Comparison of ENCODE assay signal across 21 mouse cellular contexts in the genomic region with DNA sequence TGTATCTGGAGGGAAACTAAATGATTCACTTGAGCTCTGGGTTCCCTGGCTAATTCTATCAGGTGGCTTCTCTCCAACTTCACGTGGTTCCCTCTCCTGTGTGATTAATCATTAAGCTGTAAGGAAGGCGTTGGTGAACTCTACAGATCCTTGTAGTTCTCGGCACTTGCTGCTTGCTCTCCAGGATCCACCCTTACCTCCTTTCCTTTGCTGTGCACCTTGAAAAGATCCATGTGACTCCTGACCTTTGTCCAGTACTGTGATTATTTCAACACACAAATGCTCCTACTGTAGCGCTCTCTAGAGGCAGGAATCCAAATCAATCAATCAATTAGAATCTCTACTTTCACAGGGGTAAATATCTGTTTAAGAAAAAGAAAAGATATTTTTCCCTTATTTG. TPM values are rescaled to one million over a fixed set of nuclear protein-coding genes. Genes with fewer than 3 reads are reported as not detected.
DNase-seq lines count a peak whose midpoint lies in the region; ATAC-seq and TF ChIP-seq lines count a peak whose summit lies in the region.
"Had no signal": no experiment of that assay in that cellular context is flagged by ENCODE, and none has a peak within 500 bp of the region (broad histone marks: within the 10 kb centered on the region; RNA-seq: fewer than 3 reads in every experiment).

No protein-coding gene starts in this region.

- peak; percentile 91 for ATAC-seq in intestine, embryonic 14.5 days (replicated peaks; ENCODE audit: low FRiP score, low TSS enrichment, low read depth)
- ATAC-seq in kidney, embryonic 14.5 days (ENCODE audit: low FRiP score, low TSS enrichment): 0 out of 2 replicates have a peak, but pooled peaks have one; percentile 64
- ATAC-seq: forebrain, embryonic 13.5 days; midbrain, embryonic 16.5 days had no signal

- no peak overlapping the region for H3K9ac ChIP-seq in intestine, embryonic 14.5 days (ENCODE audit: low read length)
- no peak overlapping the region for H3K9ac ChIP-seq in kidney, embryonic 14.5 days (ENCODE audit: low read depth, low read length)
- H3K9ac ChIP-seq: forebrain, embryonic 13.5 days; hindbrain, embryonic 13.5 days; limb, embryonic 13.5 days had no signal

- H3K27ac ChIP-seq in intestine, embryonic 14.5 days (ENCODE audit: low read depth): no peak overlapping the region
- no peak overlapping the region for H3K27ac ChIP-seq in kidney, embryonic 14.5 days (ENCODE audit: low read depth, low read length)
- H3K27ac ChIP-seq: forebrain, embryonic 13.5 days; hindbrain, embryonic 13.5 days; limb, embryonic 13.5 days had no signal

- no peak overlapping the region for H3K4me3 ChIP-seq in E14TG2a.4 (replicated peaks; ENCODE audit: low read length)
- H3K4me3 ChIP-seq in intestine, embryonic 14.5 days (ENCODE audit: low read depth, low read length): no peak overlapping the region
- H3K4me3 ChIP-seq in kidney, embryonic 14.5 days (ENCODE audit: low read length): no peak overlapping the region
- H3K4me3 ChIP-seq: forebrain, embryonic 13.5 days; hindbrain, embryonic 13.5 days; limb, embryonic 13.5 days had no signal

- H3K4me1 ChIP-seq in E14TG2a.4 (replicated peaks; ENCODE audit: low read depth, low read length): no peaks in the 10 kb centered on the region
- H3K4me1 ChIP-seq in intestine, embryonic 14.5 days (replicated peaks; ENCODE audit: control insufficient read depth, insufficient read depth, low read length): no peaks in the 10 kb centered on the region
- H3K4me1 ChIP-seq in kidney, embryonic 14.5 days (ENCODE audit: control insufficient read depth, insufficient read depth, low read length): no peaks in the 10 kb centered on the region
- H3K4me1 ChIP-seq: forebrain, embryonic 13.5 days; limb, embryonic 13.5 days had no signal

- no peaks in the 10 kb centered on the region for H3K27me3 ChIP-seq in E14TG2a.4 (ENCODE audit: insufficient read depth, low read length)
- no peaks in the 10 kb centered on the region for H3K27me3 ChIP-seq in intestine, embryonic 14.5 days (replicated peaks; ENCODE audit: control insufficient read depth, insufficient read depth, low read length)
- no peaks in the 10 kb centered on the region for H3K27me3 ChIP-seq in kidney, embryonic 14.5 days (ENCODE audit: control insufficient read depth, insufficient read depth, low read length)
- H3K27me3 ChIP-seq: forebrain, embryonic 13.5 days; hindbrain, embryonic 13.5 days; limb, embryonic 13.5 days had no signal

- H3K4me2 ChIP-seq in intestine, embryonic 14.5 days (ENCODE audit: low read length): no peak overlapping the region
- no peak overlapping the region for H3K4me2 ChIP-seq in kidney, embryonic 14.5 days (replicated peaks; ENCODE audit: low read depth, low read length)
- H3K4me2 ChIP-seq: forebrain, embryonic 13.5 days; hindbrain, embryonic 13.5 days; limb, embryonic 13.5 days had no signal

- no peaks in the 10 kb centered on the region for H3K36me3 ChIP-seq in E14TG2a.4 (ENCODE audit: insufficient read depth, low read length)
- no peaks in the 10 kb centered on the region for H3K36me3 ChIP-seq in intestine, embryonic 14.5 days (ENCODE audit: control insufficient read depth, insufficient read depth, low read length)
- H3K36me3 ChIP-seq in kidney, embryonic 14.5 days (ENCODE audit: control insufficient read depth, insufficient read depth, low read length): no peaks in the 10 kb centered on the region
- H3K36me3 ChIP-seq: G1E; hindbrain, embryonic 13.5 days; limb, embryonic 13.5 days had no signal

- H3K9me3 ChIP-seq in E14TG2a.4 (ENCODE audit: low read length): no peaks in the 10 kb centered on the region
- H3K9me3 ChIP-seq in intestine, embryonic 14.5 days (ENCODE audit: control insufficient read depth, low read length): no peaks in the 10 kb centered on the region
- no peaks in the 10 kb centered on the region for H3K9me3 ChIP-seq in kidney, embryonic 14.5 days (ENCODE audit: control insufficient read depth, low read length)
- H3K9me3 ChIP-seq: forebrain, embryonic 13.5 days; hindbrain, embryonic 13.5 days; limb, embryonic 13.5 days had no signal

- WGBS in intestine, embryonic 14.5 days: 41% methylated on average over 4 of the region's 4 CpGs
- WGBS in kidney, embryonic 14.5 days: 38% methylated on average over 4 of the region's 4 CpGs
- 30% methylated on average over 4 of the region's 4 CpGs for WGBS in large intestine, adult 2 months

- 0 out of 2 replicates have a peak, but pooled peaks have one; percentile 10 for TF ChIP-seq CTCF in E14TG2a.4 (conservative IDR thresholded peaks at IDR 0.05; ENCODE audit: low read length)

- no peak for DNase-seq in intestine, embryonic 14.5 days (ENCODE audit: low spot score)
- DNase-seq in large intestine, adult 2 months (ENCODE audit: low read depth, low spot score): peak; percentile 93
- DNase-seq in thymus, postnatal 14 days: no peak
- DNase-seq in thymus, adult 18-20 months: no peak
- DNase-seq in testis, postnatal 10 days (ENCODE audit: low spot score): no peak
- DNase-seq: adrenal gland, postnatal 14 days; B cell, adult 2 months; cerebellum, adult 9-11 months; embryo, embryonic 11 days; lung, adult 2 months; right cerebral cortex, postnatal 14 days had no signal

RNA-seq across cellular contexts. Expression of a gene that starts 4.0 kb away (rescaled TPM):
- polyA plus RNA-seq in intestine, embryonic 14.5 days (2014; fragmentation: Nextera tagmentation; extraction: Ambion mirVana): not detected in 2 replicates
- not detected in 2 replicates for polyA plus RNA-seq in kidney, embryonic 14.5 days (2014; fragmentation: Nextera tagmentation; extraction: Ambion mirVana)
- polyA plus RNA-seq in large intestine, adult 2 months (2012; rRNA removed): not detected in 2 replicates
- polyA plus RNA-seq: forebrain, embryonic 13.5 days; G1E; gonadal fat pad, adult 2 months; heart, embryonic 14.5 days; hindbrain, embryonic 13.5 days; limb, embryonic 13.5 days; lung, adult 2 months; midbrain, embryonic 16.5 days; neural tube, embryonic 11.5 days had no signal

RNA-seq across cellular contexts. Expression of a gene that starts 16.1 kb away (rescaled TPM):
- not detected in 2 replicates for polyA plus RNA-seq in intestine, embryonic 14.5 days (2014; fragmentation: Nextera tagmentation; extraction: Ambion mirVana)
- polyA plus RNA-seq in kidney, embryonic 14.5 days (2014; fragmentation: Nextera tagmentation; extraction: Ambion mirVana): not detected in 2 replicates
- not detected in 2 replicates for polyA plus RNA-seq in large intestine, adult 2 months (2012; rRNA removed)
- polyA plus RNA-seq: forebrain, embryonic 13.5 days; G1E; gonadal fat pad, adult 2 months; heart, embryonic 14.5 days; hindbrain, embryonic 13.5 days; limb, embryonic 13.5 days; lung, adult 2 months; midbrain, embryonic 16.5 days; neural tube, embryonic 11.5 days had no signal

RNA-seq across cellular contexts. Expression of a gene that starts 19.4 kb away (rescaled TPM):
- not detected in 2 replicates for polyA plus RNA-seq in intestine, embryonic 14.5 days (2014; fragmentation: Nextera tagmentation; extraction: Ambion mirVana)
- polyA plus RNA-seq in kidney, embryonic 14.5 days (2014; fragmentation: Nextera tagmentation; extraction: Ambion mirVana): not detected in 2 replicates
- polyA plus RNA-seq in large intestine, adult 2 months (2012; rRNA removed): not detected in 2 replicates
- polyA plus RNA-seq: forebrain, embryonic 13.5 days; G1E; gonadal fat pad, adult 2 months; heart, embryonic 14.5 days; hindbrain, embryonic 13.5 days; limb, embryonic 13.5 days; lung, adult 2 months; midbrain, embryonic 16.5 days; neural tube, embryonic 11.5 days had no signal

RNA-seq across cellular contexts. Expression of a gene that starts 40.0 kb away (rescaled TPM):
- not detected in 2 replicates for polyA plus RNA-seq in intestine, embryonic 14.5 days (2014; fragmentation: Nextera tagmentation; extraction: Ambion mirVana)
- not detected in 2 replicates for polyA plus RNA-seq in kidney, embryonic 14.5 days (2014; fragmentation: Nextera tagmentation; extraction: Ambion mirVana)
- not detected in 2 replicates for polyA plus RNA-seq in large intestine, adult 2 months (2012; rRNA removed)
- polyA plus RNA-seq: forebrain, embryonic 13.5 days; G1E; gonadal fat pad, adult 2 months; heart, embryonic 14.5 days; hindbrain, embryonic 13.5 days; limb, embryonic 13.5 days; lung, adult 2 months; midbrain, embryonic 16.5 days; neural tube, embryonic 11.5 days had no signal
